Mouse (Mus musculus) lung, embryonic 16.5 days (tissue): Measurements from ENCODE around the gene Lrriq1. TPM values are rescaled to one million over a fixed set of nuclear protein-coding genes. Genes with fewer than 3 reads are reported as not detected.

ENCODE experiments used
- ATAC-seq: fragments of 200-750 bp; cut with Nextera tagmentation; 2 replicates; pipeline ENCODE4 v1.8.0; 2017; ENCODE audit warnings: low read depth, mild to moderate bottlenecking, moderate library complexity
- H3K27ac ChIP-seq: fragments of 300-500 bp; sonication (generic); 2 replicates; pipeline ENCODE4 v1.5.1; 2014; ENCODE audit warnings: mild to moderate bottlenecking, control low read depth, low read length
- H3K27me3 ChIP-seq: fragments of 300-500 bp; sonication (generic); 2 replicates; pipeline ENCODE4 v1.6.1; 2014; ENCODE audit warnings: low read depth, low read length, mixed read lengths; ENCODE audit not compliant: control insufficient read depth, insufficient read depth
- H3K36me3 ChIP-seq: fragments of 300-500 bp; sonication (generic); 2 replicates; pipeline ENCODE4 v1.6.1; 2014; ENCODE audit warnings: low read length; ENCODE audit not compliant: control insufficient read depth, insufficient read depth
- H3K4me1 ChIP-seq: fragments of 300-500 bp; sonication (generic); replicated peaks from 2 replicates; pipeline ENCODE4 v1.6.1; 2014; ENCODE audit warnings: low read length, mixed read lengths; ENCODE audit not compliant: control insufficient read depth, insufficient read depth
- H3K4me2 ChIP-seq: fragments of 300-500 bp; sonication (generic); 2 replicates; pipeline ENCODE4 v1.6.1; 2014; ENCODE audit warnings: low read depth, low read length, control low read depth
- H3K4me3 ChIP-seq: fragments of 300-500 bp; sonication (generic); 2 replicates; pipeline ENCODE4 v1.5.1; 2014; ENCODE audit warnings: mild to moderate bottlenecking, low read length, control low read depth
- H3K9ac ChIP-seq: fragments of 300-500 bp; sonication (generic); 2 replicates; pipeline ENCODE4 v1.6.1; 2014; ENCODE audit warnings: low read length, control low read depth
- H3K9me3 ChIP-seq: fragments of 300-500 bp; sonication (generic); 2 replicates; pipeline ENCODE4 v1.6.1; 2016; ENCODE audit warnings: low read length; ENCODE audit not compliant: control insufficient read depth
- WGBS: fragments of 180-500 bp; shearing (Covaris S2); extraction: QIAGEN DNeasy Blood & Tissue Kit; methylation state at CpG from one replicate; pipeline ENCODE4 v1.1.7; 2014; 5-methylcytosine and 5-hydroxymethylcytosine counted together
- polyA plus RNA-seq: library from polyadenylated mRNA; unstranded; fragments of >200 nt; fragmentation: Nextera tagmentation; extraction: Ambion mirVana; gene quantifications from 2 replicates; pipeline ENCODE4 v1.2.1, GENCODE M21; 2015

Lrriq1 gene
- polyA plus RNA-seq, 1 experiment from 2014 or later: 2.8 TPM

DNA sequence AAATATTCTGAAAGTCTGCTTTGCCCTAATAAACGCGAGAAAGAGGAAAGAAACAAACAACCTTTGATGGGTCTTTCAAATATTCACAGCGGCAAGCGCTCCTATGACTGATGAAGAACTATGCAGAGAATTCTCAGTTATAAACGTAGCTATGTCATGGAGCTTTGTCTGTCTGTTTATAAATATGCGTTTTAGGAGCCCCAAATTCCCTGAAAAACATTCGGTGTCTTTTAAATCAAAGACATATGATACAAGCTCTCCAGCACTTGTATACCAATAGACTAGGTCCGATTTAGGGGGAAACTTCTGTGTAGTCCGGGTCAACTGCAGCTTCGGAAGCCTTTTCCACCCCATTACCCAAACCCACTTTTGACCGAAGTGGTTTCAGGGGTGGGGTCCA lies 205.2 kb downstream of the Lrriq1 start:
- Histone ChIP-seq H3K27ac (no peak overlapping the region), H3K9ac (no peak overlapping the region), H3K9me3 (no peaks in the 10 kb centered on the region; the same call in 1 of the 2 replicates), H3K36me3 (no peaks in the 10 kb centered on the region), H3K4me3 (no peak overlapping the region), H3K4me1 (peaks cover 6% of the 10 kb centered on the region; the same call in 1 of the 2 replicates), H3K4me2 (no peak overlapping the region), H3K27me3 (peaks cover 76% of the 10 kb centered on the region)
- 9% methylated on average over 11 of the region's 11 CpGs for WGBS
- no peak for ATAC-seq

DNA sequence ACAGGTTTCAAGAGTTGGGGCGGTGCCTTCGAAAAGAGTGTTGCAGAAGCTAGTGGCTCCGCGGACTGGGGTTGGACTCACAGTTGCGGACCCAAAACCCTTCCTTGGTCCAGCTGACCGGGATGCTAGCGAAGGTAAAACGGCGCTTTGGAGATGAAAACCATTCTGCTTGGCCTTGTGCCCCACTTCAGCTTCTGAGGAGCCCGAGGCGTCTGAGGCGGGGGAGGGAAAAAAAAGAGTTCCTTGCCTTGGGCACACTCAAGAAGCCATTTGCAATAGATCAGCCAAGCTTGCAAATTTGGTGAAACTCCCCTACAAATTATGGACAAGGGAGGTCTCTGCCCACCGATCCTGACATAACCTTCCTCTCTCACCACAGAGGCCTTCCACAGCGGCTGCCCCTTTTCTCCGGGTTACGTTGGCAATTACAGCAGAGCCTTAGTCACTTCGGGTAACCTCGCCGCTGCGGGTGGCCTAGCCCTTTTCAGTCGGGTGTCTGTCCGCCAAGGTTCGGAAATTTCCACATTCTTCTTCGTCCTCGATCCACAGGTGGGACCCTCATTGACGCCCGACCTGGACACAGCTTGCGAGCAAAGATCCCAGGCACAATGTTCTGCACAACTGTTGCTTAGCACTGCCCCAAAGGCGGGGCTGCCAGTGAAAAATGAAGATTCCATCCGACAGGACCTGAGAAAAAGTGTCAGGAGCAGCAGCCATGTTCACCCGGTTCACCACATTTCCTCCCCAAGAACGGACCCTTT lies 206.2 kb downstream of the Lrriq1 start, which contains the start of gene Alx1:
Gene Alx1 (minus strand): TSS at position 486 of the 761 bp plus-strand sequence.
- H3K4me2 ChIP-seq: peak within 1 kb of the TSS; percentile 57; the same call in 1 of the 2 replicates
- H3K27me3 ChIP-seq: peaks cover 71% of the 10 kb centered on the region
- ATAC-seq: no peak
- no peaks in the 10 kb centered on the region for H3K36me3 ChIP-seq
- no peak within 1 kb of the TSS for H3K9ac ChIP-seq
- no peaks in the 10 kb centered on the region; the same call in 1 of the 2 replicates for H3K9me3 ChIP-seq
- H3K4me3 ChIP-seq: peak within 1 kb of the TSS; percentile 2; the same call in 1 of the 2 replicates
- WGBS: 4% methylated on average over 32 of the region's 32 CpGs
- H3K4me1 ChIP-seq: peaks cover 6% of the 10 kb centered on the region; the same call in 1 of the 2 replicates
- H3K27ac ChIP-seq: no peak within 1 kb of the TSS

GRCm38 (mm10) chr10:103029132-103029729 lies 206.9 kb downstream of the Lrriq1 start:
- Histone ChIP-seq H3K27me3 (peaks cover 65% of the 10 kb centered on the region), H3K36me3 (no peaks in the 10 kb centered on the region), H3K4me1 (peaks cover 6% of the 10 kb centered on the region; the same call in 1 of the 2 replicates), H3K4me2 (peak overlapping the region; percentile 57; the same call in 1 of the 2 replicates), H3K9ac (no peak overlapping the region), H3K27ac (no peak overlapping the region), H3K4me3 (peak overlapping the region; percentile 2; the same call in 1 of the 2 replicates), H3K9me3 (no peaks in the 10 kb centered on the region; the same call in 1 of the 2 replicates)
- no peak for ATAC-seq
- WGBS: 2% methylated on average over 21 of the region's 23 CpGs

DNA sequence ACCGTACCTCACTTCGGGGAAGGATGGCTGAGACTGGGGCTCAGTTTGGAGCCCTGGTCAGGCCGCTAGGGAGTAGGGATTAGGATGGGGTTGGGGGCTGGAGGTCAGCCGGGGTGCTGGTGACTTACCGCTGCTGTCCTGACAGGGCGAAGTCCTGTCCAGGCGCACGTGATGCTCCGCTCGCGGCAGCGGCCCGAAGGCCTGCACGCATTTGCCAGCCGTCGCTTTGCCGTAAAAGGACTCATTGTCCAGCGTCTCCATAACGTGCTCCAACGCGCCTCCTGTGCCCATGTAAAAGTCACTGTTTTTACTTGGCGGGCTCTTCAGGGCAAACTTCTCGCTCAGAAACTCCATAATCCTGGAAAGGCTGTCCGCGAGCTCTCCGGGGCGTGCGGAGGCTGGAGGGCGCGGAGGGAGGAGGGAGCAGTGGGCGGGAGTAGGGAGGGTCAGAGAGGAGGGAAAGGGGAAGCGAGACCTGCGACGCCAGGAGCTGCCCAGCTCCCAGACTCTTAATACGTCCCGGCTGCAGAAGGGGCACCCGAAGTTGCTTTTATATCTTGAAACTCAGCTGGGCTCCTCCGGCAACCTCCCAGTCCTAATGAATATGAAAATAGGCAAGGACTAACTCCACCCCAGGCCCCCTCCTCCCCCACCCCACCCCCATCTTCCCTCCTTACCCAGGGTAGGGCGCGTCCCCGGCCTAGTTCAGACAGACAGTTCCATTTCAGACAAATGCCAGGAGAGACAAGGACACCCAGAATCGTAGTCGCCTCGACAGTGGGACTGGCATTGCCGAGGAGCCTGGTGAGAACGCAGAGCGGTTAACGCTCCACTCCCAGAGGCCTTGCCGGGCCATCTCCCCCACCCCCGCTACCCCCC lies 207.6 kb downstream of the Lrriq1 start:
- Histone ChIP-seq H3K27me3 (peaks cover 64% of the 10 kb centered on the region), H3K9ac (no peak overlapping the region), H3K4me2 (peak overlapping the region; percentile 57), H3K36me3 (no peaks in the 10 kb centered on the region), H3K27ac (no peak overlapping the region), H3K4me1 (peaks cover 6% of the 10 kb centered on the region; the same call in 1 of the 2 replicates), H3K4me3 (peak overlapping the region; percentile 49), H3K9me3 (no peaks in the 10 kb centered on the region; the same call in 1 of the 2 replicates)
- peak; percentile 84 for ATAC-seq
- under 1% methylated on average over 43 of the region's 50 CpGs for WGBS

DNA sequence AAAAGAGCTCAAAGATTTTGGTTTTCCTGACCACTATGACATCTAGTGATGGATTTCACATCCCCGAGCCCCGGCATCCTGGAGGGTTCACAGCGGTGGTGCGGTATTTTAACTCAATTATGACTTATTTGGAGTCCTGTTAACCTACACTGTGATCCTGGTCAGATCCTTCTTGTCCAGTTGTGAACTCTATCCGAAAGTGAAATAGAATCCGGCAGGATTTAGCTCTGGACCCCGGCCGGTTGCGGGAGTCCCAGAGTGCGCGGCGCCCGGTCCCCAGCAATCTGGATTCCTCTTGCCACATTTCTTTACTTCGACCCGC lies 208.2 kb downstream of the Lrriq1 start:
- H3K27ac ChIP-seq: no peak overlapping the region
- no peaks in the 10 kb centered on the region for H3K36me3 ChIP-seq
- peaks cover 59% of the 10 kb centered on the region for H3K27me3 ChIP-seq
- H3K4me2 ChIP-seq: peak overlapping the region; percentile 57
- no peak overlapping the region for H3K9ac ChIP-seq
- no peaks in the 10 kb centered on the region; the same call in 1 of the 2 replicates for H3K9me3 ChIP-seq
- H3K4me1 ChIP-seq: peaks cover 6% of the 10 kb centered on the region; the same call in 1 of the 2 replicates
- peak overlapping the region; percentile 49 for H3K4me3 ChIP-seq
- peak; percentile 1; the same call in 1 of the 2 replicates for ATAC-seq
- WGBS: under 1% methylated on average over 15 of the region's 15 CpGs

DNA sequence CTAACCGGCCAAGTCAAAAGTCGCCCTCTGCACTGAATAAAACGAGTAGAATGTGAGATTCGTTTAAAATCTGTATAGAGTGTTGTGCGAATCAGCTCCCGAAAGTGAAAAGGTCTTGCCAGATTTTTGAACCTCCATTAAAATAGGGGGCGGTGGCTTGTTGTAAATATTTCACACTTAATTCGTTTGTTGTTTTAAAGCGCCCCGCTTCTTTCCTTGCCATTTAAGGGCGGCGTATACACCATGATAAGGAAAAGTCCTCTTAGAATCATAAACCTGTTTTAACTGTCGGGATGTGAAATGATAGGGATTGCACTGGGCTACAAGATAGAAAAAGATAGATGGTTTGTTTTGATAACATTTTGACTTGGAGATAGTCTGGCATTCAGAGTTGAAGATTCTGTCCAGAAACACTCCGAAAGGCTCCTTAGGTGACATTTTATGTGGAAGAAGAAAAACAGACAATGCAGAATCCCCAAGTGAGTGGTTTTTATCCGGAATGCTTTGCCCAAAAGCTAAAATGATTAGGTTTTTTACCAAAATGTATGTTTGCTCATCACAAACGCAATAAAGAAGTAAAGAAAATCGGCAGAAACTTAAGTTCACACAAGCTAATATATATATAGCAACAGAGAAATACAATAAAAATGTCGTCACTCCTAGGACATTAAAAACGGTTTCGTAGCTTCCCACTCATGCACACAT lies 208.7 kb downstream of the Lrriq1 start:
- Histone ChIP-seq H3K9me3 (no peaks in the 10 kb centered on the region; the same call in 1 of the 2 replicates), H3K27ac (no peak overlapping the region), H3K9ac (no peak overlapping the region), H3K36me3 (no peaks in the 10 kb centered on the region), H3K4me3 (no peak overlapping the region), H3K4me1 (peaks cover 6% of the 10 kb centered on the region; the same call in 1 of the 2 replicates), H3K27me3 (peaks cover 57% of the 10 kb centered on the region), H3K4me2 (peak overlapping the region; percentile 57; the same call in 1 of the 2 replicates)
- no peak for ATAC-seq
- 1% methylated on average over 20 of the region's 20 CpGs for WGBS

DNA sequence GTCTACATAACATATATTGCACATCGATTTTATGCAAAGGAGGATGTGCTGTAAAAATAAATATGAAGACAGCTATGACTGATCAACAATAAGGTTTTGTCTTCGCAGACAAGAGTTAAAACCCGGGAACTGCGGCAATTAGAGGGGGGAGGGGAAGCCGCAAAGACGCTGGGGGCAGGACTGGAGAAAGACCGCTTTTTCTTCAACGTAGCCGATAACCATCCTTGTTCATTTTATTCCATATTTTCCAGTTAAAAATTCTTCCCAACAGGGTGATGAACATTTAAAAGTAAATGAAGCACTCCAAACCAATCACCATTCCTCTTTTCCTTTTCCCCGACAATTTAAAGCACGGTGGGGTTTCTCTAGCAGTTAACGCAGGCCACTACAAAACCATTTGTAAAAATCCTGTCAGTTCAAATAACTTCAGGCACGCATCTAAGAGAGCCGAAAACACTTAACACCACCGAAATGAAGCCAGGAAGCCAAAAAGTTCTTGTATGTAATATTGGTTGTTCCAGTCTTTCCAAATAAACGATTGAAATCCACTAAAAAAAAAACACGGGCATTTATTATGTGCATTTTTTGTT lies 209.4 kb downstream of the Lrriq1 start:
- Histone ChIP-seq H3K36me3 (no peaks in the 10 kb centered on the region), H3K27me3 (peaks cover 52% of the 10 kb centered on the region), H3K4me3 (no peak overlapping the region), H3K4me2 (no peak overlapping the region), H3K9me3 (no peaks in the 10 kb centered on the region; the same call in 1 of the 2 replicates), H3K4me1 (peaks cover 6% of the 10 kb centered on the region; the same call in 1 of the 2 replicates), H3K27ac (no peak overlapping the region), H3K9ac (no peak overlapping the region)
- no peak for ATAC-seq
- under 1% methylated on average over 17 of the region's 17 CpGs for WGBS

DNA sequence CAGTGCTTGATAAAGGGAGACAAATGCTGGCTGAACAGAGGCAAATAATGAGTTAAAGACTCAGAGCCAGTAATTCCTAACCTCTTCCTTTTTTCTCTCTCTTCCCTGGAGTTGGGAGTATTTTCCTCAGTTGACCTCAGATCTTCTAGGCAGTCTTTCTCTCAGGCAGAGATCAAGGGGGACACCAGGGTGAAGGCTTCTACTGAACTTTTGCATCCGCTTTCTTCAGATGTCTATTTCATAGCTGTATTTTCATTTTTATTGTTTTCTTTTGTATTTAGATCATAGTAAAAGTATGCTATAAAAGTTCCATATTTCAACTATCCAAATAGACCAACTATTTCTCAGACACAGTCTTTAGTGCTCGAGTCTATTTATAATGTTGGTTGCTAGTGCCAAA lies 233.6 kb downstream of the Lrriq1 start:
- 45% methylated on average over 2 of the region's 2 CpGs for WGBS
- Histone ChIP-seq H3K4me3 (no peak overlapping the region), H3K9me3 (no peaks in the 10 kb centered on the region), H3K4me1 (no peaks in the 10 kb centered on the region), H3K36me3 (no peaks in the 10 kb centered on the region), H3K9ac (no peak overlapping the region), H3K27me3 (no peaks in the 10 kb centered on the region), H3K27ac (no peak overlapping the region), H3K4me2 (no peak overlapping the region)
- ATAC-seq: no peak
